Mouse (Mus musculus) 3T3-L1 (cell line): ENCODE data around the gene Smyd1.

Experiments used
- DNase-seq: peaks from one replicate; pipeline ENCODE4 v3.0.0-alpha.2; 2015; ENCODE audit warnings: low read depth, low spot score

The Smyd1 gene

DNA sequence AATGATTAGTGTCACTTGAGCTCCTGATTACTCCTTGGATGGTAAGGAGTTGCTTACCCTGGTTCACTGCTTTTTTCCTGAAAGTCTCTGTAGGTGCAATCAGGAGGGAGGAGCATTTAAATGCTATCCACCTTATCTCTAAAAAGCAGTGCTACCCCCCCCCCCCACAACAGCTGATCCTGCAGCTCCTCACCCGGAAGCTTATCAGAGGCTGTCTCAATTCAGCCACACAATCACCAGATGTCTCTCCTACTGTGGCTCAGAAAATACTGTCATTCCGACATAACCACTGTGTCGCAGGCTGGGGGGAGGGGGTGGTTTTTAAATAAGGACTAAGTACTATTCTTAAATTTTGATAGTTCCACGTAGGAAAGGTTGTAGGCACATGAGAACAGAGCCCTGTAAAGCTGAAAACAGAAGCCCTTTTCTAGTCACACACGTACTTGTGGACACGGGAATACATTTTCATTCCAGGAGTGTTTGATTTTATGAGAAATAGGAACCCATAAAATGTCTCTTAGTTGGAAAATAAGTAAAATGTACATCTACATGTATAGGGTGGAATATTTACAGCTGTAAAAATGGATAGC, 61.9 kb downstream of the Smyd1 start:
- DNase-seq: no peak

DNA sequence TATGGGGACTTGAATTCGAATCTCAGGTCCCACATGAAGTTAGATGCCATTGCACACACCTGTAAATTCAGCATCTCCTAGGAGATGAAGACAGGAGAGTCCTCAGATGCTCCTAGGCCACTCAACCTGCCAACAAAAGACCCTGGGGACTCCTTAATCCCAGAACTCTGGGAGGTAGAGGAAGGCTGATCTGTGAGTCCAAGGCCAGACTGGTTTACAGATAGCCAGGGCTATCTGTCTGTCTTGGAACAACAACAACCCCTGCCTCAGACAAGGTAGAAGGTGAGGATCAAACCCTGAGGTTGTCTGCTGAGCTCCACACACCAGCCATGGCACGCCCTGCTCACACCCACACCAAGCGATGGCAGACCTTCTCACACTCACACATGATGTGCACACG, 62.9 kb downstream of the Smyd1 start:
- no peak for DNase-seq

DNA sequence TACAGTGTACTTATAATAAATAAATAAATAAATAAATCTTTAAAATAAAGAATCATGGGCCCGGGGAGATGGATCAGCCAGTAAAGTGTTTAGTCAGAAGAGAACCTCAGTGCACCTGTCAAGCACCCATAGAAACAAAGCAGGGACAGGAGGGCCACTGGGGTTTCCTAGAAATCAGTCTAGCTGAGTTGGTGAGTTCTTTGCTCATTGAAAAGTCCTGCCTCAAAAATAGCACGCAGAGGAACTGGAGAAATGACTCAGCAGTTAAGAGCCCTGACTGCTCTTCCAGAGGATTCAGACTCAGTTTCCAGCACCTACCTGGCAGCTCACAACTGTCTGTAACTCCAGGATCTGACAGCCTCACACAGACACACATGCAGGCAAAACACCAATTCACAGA, 63.5 kb downstream of the Smyd1 start:
- no peak for DNase-seq

DNA sequence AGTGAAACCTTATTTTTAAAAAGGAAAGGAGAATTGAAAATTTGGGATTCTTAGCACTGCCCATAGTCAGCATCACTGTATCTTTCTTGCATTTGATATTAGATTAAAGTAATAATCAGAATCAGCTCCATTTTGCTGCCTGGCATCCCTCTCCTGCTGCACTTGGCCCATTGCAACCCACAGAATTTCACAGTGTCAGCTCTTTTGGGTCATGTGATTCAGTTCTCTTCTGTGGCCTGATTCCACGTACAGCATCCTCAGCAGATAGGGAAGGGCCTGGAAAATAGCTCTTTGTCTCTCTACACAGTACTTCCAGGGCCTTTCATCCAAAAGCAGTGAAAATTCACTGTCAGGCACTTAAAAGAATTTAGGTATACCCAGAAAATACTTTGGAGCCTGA, 64.7 kb downstream of the Smyd1 start:
- no peak for DNase-seq

DNA sequence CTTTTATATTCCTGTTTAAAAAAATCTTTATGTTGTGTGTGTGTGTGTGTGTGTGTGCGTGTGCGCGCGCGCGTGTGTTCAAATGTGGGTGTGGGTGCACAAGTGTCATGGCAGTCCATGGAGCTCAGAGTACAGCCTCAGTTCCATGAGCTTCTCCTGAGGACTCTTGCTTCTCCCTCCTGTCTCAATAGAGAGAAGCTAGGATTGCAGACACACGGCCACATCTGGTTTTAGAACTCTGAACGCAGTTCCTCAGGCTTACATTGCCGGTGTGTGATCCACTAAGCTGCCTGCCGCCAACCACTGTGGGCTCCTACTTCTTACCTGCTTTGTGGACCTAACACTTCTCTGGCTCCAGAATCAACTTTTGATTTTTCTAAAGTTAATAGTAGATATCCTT, 65.9 kb downstream of the Smyd1 start:
- DNase-seq: no peak

DNA sequence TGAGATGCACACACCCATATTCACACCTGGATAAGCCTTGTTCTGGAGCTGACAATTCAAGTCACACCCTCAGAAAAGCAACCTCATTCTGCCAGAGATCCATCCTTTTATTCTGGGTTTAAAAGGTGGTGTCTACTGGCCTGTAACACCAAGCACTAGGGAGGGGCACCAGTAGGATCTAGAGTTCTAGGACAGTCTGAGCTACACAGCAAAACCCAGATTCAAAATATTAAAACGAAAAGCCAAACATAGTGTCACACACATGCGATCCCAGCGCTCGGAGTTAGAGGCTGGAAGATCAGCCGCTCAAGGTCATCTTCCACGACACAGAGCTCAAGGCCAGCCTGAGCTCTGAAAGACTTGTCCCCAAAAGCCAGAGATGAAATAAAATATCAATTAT, 67.6 kb downstream of the Smyd1 start:
- DNase-seq: no peak

DNA sequence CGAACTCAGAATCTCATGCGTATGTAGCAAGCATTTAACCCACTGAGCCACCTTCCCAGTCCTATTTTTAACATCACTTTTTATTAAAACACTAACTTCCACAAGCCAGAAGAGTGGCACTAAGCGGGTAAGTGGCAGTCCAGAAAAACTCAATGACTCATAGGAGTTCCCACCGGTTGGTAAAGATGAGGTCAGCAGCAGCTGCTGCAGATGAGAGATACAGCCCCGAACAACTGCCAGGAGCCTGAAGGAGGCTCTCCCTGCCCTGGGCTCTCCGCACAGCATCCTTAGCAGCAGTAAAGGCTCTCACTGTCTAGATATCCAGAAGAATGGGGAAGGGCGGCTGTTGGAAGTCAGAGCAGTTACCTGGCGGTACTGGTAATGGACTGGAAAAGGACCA, 71.1 kb downstream of the Smyd1 start:
- peak; percentile 59 for DNase-seq

DNA sequence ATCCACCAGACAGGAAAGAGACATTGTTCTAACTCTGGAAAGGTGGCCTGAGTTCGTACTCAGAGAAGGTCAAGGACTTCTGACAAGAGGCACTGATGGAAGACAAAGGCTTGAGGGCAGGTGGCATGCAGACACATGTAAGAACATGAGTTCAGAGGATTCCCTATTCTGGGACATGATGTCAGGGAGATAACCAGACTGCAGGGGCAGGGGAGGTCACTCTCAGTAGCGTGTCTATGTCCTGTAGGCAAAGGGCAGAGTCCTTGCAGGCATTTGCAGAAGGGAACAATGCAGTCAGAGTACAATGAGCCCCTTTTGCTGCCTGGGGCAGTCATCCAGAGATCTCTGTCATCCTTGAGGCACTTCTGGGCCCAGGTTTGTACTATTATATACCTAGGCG, 72.4 kb downstream of the Smyd1 start:
- DNase-seq: no peak

DNA sequence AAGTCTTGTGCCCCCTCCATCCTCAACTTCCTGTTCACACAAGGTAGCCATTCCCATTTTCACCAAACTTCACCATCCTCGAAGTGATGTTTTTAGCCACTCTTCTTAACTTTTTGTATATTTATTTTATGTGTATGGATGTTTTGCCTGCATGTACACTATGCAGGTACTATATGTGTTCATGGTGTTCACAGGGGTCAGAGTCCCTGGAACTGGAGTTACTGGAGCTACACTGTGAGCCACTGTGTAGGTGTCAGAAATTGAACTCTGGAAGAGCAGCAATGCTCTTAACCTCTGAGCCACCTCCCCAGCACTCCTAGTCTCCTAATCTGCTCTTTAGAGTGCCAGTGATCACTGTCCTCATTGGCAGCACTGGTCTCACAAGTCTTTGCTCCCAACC, 73.6 kb downstream of the Smyd1 start:
- no peak for DNase-seq

DNA sequence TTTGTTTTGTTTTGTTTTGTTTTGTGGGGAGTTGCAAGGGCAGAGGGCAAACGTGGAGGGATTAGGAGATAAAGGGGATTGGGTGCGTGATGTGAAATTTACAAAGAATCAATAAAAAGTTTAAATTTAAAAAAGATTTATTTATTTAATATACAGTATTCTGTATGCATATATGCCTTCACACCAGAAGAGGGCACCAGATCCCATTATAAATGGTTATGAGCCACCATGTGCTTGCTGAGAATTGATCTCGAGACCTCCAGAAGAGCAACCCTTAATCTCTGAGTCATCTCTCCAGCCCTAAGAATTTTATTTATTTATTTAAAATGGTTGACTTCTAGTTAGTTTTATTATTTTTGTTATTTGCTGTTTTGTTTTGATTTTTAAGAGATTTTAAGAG, 78.8 kb downstream of the Smyd1 start:
- peak; percentile 29 for DNase-seq

DNA sequence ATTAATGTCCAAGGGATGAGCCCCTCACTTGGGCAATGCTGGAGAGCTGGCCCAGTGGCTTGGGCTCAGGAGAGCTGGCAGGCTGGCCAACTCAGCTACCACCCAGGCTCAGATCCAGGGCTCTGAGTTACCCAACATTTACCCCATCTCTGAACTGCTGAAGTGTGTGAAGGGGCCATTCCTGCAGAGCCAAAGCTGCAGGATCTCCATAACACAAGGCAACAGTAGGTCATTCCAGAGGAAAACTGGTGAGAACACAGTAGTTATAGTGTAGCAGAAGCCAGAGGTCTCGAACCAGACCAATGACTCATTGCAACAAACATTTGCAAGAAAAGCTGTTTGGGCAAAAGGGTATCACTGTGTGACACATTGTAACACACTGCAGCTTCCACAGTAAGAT, 79.2 kb downstream of the Smyd1 start:
- peak; percentile 49 for DNase-seq

DNA sequence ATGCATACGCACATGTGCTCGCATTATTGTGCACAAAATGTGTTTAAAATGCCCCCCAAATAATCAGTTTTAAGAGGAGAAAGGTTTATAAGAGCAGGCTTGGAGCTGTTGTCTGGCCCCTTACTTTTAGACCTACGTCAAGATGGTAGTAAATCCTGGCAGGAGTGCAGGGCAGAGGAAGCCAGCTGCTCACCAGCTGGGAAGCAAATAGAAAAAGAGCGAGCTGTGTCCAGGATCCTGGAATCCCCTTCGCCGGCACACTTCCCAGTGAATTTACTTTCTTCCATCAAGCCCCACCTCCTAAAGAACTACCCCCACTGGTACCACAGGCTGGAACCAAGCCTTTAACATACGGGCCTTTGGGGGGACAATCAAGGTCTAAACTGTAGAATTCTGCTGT, 81.2 kb downstream of the Smyd1 start:
- DNase-seq: no peak

DNA sequence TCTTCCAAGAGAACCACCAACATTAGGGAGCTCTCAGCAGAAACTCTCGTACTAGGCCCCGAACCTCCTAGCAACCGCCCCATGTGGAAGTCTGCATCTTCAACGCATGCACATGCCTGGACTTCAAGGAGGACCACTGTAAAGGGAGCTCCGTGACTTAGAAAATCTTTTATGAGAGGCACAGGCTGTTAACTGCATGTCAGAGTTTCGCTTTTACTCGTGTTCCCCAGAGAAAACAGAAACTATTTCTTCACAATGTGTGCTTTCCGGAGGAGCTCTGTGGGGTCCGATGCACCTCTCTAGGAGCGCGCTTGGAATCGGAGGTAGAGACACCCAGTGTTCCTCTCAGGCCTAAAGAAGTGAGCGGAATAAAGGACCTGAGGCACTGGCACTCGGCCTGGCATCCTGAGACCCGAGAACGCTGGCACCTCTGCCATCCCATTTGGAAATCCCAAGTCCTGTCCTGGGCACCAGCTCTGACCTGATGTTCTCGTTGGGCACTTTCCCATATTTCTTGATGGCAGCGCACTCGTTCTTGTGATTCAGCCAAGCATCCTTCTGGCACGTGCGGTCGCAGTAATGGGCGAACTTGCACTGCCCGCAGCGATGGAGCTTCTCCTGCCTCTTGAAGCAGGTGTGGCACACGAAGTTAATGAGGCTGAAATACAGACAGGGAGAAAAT, 82.8 kb downstream of the Smyd1 start:
- no peak for DNase-seq

DNA sequence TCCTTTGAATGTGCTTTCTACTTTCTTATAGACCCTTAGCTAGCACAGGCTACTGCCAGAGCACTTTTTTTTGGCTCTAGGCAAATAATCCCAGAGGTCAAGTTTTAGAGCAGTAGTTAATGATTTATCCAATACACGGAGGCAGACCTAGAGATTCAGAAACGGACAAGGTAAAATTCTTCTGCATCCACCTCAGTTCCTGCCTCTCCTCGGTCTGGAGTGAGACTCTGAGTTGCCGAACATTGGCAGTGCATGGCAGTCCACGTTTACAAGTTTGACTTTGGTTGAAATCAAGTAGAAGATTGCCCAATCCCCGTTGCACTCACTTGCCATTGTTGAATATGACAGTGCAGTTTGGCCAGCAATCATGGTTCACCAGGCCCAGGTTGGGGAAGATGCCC, 85.0 kb downstream of the Smyd1 start:
- DNase-seq: no peak

DNA sequence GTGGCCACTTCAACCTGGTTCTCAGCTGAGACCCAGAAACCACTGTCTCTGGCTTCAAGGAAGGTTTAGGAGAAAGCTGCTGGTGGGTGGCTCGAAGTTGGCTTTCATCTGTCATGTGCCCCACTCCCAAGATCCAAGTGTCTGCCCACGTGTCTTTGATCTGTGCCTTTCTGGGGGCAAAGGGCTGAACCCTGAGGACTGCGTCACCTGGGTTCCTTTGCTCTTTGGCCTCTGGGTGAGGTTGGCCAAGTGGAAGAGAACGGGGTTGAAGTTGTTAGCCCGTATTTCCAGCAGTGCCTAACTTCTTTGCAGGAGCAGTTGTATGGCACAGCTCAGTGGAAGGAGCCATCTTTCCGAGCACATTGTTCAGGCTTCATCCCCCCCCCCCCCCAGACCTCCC, 85.5 kb downstream of the Smyd1 start:
- no peak for DNase-seq

DNA sequence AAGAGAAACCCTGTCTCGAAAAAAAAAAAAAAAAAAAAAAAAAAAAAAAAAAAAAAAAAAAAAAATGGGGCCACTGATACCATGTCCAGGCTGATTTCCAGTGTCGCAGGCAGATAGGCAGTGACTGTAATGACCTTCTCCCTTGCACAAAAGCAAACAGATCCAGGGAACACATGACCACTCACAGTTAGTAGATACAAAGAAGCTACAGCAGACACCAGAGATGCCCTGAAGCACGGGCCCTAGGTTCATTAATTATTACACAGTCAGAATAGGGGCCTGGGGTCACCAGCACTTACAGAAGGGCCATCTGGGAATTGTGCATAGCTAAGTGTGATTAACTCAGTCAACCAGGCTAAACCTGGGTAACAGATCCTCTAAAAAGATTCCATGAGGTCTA, 86.1 kb downstream of the Smyd1 start:
- no peak for DNase-seq

DNA sequence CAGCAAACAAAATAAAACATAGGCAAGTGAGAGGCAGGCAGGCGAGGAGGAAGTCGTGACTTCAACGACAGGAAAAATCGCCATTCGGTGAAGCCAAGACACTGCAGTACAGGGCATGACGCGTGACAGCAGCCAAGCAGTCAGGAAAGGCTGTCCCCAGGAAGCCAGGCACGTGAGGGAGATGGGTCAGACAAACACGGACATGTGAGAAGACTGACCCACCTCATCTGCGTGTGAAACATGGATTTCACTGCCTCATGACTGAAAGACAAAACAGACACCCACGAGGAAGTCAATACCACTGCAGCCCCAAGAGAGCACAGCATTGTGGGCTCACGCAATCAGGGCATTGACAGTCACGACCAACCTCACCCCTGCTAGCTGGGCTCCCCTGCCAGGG, 86.9 kb downstream of the Smyd1 start:
- DNase-seq: no peak

DNA sequence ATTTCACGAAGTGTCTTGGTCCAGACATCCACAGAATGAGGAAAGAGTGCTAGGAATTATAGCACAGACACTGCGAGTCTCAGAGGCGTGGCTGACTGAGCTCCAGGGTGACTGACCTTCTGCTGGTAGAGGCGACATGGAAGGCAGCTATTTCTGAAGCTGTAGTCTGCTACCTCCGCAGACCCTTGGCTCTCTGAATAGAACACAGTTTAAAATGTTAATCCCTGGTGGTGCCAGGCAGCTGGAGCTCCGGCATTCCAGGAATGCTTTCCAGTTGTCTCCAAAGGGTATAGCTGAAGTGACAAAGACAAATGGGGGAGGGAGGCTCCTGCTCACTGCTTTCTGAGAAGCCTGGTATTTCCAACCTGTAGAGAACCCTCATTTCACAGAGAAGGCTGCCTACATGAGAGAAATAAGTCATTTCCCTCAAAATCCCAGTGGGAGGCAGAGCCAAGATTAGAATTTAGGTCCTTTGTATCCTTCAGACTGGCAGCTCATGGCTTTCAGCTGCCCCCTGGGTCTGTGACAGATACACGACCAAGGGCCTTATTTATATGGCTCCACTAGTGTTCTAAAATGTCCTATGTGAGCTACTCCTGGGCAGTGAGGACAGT, 94.8 kb downstream of the Smyd1 start:
- peak; percentile 27 for DNase-seq

DNA sequence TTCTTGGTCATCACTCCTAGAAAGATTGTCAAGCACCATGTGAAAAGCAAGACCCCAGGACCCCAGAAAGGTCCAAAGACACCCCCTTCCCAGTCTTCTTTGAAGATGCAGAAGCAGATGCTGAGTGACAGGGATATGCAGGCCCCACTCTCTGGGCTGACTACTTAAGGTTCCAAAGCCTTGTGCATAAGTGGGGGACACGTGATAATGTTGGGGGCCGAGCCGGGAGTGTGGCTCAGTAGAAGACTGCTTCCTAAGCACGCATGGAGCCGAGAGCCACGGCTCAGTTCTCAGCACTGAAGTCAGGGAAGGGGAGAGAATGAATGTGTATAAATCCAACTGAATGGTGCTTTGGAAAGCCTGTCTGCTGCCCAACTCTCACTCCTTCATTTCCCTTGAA, 95.5 kb downstream of the Smyd1 start:
- no peak for DNase-seq

DNA sequence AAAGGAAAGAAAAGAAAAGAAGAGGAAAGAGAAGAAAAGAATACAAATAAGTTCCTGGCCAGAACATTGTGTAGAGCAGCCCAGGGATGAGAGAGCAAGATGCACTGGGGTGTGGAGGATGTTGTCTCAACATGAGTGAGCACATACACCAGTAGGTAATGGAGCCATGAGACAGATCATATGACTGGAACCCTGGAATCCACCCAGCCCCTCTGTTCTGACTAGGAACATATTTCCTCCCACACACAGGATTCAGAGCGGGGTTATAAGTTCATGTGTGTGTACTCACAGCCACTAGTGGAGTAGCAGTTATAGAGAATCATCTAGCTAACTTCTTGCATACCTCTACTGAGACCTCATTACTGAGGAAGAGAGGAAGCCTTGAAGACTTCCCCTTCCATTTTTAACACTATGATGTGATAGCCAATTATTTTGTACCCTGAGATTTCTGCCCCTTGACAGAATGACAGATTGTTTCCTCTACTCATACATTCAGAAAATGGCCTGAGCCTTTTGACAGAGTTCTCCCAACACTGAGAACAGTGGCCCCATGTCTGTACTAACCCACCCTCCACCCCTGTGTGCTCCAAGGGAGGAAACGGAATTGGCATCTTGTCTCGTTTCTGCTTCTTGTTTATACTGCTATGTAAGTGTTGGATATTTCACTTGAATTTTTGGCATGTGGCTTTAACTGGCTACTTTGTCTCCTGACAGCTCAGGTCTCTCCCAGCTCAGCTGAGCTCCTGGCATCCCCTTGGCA, 97.7 kb downstream of the Smyd1 start:
- peak; percentile 50 for DNase-seq

DNA sequence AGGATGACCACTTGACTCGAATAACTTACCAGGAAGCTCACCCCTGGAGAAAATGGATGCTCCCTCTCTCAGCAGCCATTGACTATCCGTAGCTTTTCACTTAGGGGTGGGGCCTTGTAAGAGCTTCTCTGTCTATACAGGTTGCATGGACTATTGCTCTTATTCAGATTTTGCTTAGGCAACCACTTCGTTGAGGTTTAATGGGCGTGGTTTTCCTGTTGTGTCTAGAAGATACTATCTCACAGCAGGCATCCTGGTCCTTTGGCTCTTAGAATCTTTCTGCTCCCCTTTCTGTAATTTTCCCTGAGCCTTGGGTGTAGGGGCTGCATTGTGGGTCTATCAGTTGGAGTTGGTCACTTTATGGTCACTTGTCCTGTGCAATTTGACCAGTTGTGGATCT, 100.5 kb downstream of the Smyd1 start:
- DNase-seq: no peak

DNA sequence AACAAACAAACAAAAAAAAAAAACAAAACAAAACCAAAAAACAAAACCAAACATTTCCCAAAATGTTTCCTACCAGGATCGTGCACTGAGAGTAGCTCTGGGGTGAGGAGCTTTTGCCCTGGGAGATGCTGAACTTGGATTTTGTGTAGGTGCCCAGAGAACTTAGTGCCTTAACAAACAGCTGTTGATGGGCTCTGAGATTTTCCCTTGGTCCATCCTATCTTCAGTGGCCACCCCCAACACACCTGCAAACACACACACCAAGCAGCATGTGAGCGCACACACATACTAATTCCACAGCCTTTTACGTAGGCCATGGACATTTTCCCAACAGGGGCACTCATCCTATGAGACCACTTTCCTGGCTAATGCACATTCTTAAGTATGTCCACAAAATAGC, 109.6 kb downstream of the Smyd1 start:
- no peak for DNase-seq

DNA sequence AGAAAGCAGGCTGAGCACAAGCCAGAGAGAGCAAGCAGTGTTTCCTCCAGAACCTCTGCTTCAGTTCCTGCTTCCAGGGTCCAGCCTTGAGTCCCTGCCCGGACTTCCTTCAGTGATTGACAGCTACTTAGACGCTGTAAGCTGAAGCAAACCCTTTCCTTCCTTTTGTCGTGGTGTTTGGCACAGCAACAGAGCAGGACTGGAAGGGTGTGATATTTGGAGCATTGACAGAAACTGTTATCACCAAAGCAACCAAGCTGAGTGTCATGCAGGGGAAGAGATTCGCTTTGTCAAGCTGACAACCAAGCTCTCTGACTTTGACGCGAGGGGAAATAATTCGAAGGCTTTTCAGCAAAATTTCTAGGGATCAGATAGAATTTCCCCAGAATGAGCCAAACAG, 110.1 kb downstream of the Smyd1 start:
- no peak for DNase-seq
